Mouse (Mus musculus): ENCODE measurements around the gene Ccdc42.

Gene Ccdc42

DNA sequence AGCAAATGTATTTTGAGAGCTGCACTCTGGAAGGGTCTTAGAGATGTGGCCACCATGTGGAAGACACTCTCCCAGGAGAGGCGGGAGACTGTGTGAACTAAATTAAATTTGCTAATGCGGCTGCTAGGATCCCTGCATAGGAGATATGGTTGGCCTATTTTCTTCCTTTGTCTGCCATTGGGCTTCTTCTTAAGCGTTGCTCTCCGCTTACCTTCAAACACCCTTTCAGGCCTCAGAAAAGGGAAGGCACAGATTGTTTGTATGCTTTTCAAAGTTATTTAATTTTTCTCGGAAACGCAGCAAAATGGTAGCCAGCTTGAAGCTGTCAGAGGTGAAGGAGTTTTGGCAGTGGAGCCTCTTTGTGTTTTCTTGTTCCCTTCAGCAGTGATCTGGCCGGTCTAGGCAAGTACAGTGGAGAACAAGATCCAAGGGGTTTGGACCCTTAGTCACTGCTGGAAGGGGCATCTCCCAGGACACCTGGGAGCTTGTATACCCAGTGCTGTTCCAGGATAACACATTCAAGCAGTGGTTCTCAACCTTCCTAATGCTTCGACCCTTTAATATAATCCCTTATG lies 2.8 kb upstream of the Ccdc42 start:
- in situ Hi-C loops (cut with MboI, MseI), result loop anchor here (10.0 kb wide), 1 partner anchor 291 kb away; the partner anchor contains the start of gene Ndel1

- in situ Hi-C loops (cut with MboI, MseI), result loop anchor here (10.0 kb wide), 1 partner anchor 289 kb away; the partner anchor contains the start of gene Ndel1
These were observed 931 bp upstream of the Ccdc42 start for GRCm38 (mm10) chr11:68585890-68586289.

DNA sequence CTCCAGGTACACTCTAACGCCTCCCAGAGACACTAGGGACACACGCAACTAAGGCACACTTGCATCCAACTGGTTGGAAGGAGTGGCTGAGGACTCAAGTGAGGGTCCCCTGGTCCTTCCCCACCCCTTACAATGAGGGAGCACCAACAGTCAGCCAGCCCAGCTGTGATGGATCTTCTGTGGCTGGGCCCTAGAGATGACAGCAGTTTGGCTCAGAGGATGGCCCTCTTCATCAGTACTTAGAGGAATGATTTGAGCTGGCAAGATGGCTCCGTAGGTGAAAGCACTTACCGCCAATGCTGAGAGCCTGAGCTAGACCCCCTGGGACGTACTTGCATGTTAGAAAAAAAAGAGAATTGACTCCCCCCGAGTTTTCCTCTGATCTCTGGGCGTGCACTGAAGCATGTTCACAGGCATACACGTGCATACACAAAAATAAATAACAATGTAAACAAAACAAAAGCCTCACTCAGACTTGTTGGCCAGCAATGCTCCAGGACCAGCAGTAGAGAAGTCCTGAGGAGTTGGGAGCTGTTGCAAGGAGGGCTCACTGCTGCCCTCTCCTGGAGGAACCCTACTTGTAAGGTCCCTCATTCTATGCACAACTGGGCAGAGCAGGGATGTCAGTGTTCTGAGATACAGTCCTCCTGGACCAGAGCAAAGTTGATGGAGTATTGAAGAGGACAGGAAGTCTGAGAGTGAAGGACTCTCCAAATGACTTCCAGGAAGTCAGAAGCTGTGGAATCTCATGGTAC lies 2.4 kb downstream of the Ccdc42 start:
- in situ Hi-C loops (cut with MboI, MseI), result loop anchor here (10.0 kb wide), 1 partner anchor 286 kb away; the partner anchor contains the start of gene Ndel1

DNA sequence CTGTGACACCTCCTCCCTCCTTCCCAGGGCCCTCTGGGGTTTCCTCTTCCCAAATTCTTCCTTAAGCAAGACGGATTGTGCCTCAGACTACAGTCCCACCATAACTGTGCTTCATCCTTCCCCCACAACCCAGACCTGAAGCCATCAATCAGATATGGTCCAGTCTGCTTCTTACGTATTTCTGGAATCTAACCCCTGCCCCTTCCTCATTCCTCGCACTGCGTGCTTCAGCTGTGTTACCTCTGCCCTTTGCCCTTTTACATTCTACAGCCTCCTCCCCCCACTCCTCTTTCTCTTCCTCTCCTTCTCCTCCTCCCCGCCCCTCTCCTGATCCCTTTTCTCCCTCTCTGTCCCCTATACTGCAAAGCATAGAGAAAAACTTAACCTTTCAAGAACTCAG lies 4.9 kb downstream of the Ccdc42 start:
- in situ Hi-C loops (cut with MboI, MseI), result no loop called here

- in situ Hi-C loops (cut with MboI, MseI), result no loop called here
These were observed 6.4 kb downstream of the Ccdc42 start for GRCm38 (mm10) chr11:68593247-68593646.

DNA sequence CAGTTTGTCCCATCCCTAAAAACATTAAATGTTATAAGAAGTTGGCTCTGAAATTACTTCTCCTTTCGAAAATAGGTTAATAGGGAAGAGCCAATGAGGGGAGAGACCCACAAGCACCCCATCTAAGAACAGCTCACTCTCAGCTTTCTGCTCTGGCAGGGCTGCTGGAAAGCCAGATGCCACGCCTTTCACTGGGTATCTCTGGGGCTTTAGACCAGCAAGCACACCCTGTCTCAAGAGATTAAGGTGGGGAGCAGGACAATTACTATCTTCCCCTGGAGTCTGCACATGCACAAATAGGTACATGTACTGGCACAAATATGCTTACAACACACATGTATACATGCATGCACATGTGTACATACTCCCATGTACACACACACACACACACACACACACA lies 11.1 kb downstream of the Ccdc42 start:
- in situ Hi-C loops (cut with MboI, MseI), result no loop called here

GRCm38 (mm10) chr11:68600551-68601021 lies 13.8 kb downstream of the Ccdc42 start:
- in situ Hi-C loops (cut with MboI, MseI), result no loop called here

- in situ Hi-C loops (cut with MboI, MseI), result no loop called here
These were observed 14.7 kb downstream of the Ccdc42 start for GRCm38 (mm10) chr11:68601486-68601991.

- in situ Hi-C loops (cut with MboI, MseI), result no loop called here
These were observed 15.5 kb downstream of the Ccdc42 start for GRCm38 (mm10) chr11:68602200-68602931.

DNA sequence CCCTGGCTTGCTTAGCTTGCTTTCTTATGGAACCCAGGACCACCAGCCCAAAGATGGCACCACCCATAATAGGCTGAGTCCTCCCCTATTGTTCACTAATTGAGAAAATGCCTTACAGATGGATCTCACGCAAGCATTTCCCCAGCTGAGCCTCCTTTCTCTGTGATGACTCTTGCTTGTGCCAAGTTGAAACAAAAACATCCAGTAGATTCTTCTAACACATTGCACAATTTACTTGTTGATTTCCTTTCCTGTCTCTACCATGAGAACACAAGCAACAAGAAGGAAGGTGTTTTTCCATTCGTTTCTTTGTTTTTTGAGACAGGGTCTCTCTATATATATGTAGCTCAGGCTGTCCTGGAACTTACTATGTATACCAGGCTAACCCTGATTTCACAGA lies 20.2 kb downstream of the Ccdc42 start:
- in situ Hi-C loops (cut with MboI, MseI), result no loop called here

DNA sequence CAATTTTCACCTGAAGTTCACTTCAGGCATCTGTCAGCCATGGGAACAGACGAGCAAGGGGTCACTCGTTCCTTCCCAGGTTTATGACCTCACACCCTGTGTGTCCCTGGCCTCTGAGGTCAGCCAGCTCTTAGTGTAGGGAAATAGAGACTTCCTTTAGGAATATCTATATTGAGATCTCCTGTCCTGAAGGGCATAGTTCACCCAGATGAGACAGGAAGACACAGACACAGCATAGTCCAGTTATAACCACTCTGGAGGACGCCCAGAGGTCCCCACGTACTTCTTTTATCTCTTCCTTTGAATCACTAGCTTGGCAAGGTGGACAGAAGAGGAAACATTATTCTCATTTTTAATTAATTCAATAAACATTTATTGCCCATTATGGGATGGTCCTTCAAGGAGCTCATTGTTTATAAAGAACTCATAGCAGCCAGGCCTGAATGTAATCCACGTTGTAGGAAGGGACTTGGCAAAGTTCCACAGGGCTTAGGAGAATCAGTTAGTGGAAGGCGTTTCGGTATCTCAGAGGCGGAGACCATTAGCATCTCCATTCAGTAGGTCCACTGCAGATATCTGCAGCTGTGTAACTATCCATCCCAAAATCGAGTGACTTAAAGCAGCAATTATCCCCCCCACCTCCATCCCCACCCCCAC lies 23.2 kb downstream of the Ccdc42 start:
- in situ Hi-C loops (cut with MboI, MseI), result no loop called here

DNA sequence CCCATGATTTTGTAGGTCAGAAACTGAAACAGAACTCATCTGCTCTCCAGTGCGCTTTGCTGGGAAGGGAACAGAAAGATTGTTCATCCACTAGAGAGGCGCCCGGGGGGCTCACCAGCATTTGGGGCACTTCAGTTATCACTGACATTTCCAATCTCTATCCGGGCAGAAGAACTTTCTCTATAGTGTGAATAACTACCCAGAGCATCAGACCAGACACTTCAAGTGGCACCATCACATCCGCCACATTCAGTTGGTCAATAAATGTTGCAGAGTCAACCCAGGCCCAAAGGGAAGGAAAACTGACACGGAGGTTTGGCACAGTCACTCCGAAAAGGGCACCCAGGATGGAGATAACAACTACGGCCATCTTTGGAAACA lies 23.7 kb downstream of the Ccdc42 start:
- in situ Hi-C loops (cut with MboI, MseI), result no loop called here

- in situ Hi-C loops (cut with MboI, MseI), result no loop called here
These were observed 26.4 kb downstream of the Ccdc42 start for GRCm38 (mm10) chr11:68613071-68613711.

GRCm38 (mm10) chr11:68622751-68623150 lies 35.9 kb downstream of the Ccdc42 start:
- in situ Hi-C loops (cut with MboI, MseI), result no loop called here

DNA sequence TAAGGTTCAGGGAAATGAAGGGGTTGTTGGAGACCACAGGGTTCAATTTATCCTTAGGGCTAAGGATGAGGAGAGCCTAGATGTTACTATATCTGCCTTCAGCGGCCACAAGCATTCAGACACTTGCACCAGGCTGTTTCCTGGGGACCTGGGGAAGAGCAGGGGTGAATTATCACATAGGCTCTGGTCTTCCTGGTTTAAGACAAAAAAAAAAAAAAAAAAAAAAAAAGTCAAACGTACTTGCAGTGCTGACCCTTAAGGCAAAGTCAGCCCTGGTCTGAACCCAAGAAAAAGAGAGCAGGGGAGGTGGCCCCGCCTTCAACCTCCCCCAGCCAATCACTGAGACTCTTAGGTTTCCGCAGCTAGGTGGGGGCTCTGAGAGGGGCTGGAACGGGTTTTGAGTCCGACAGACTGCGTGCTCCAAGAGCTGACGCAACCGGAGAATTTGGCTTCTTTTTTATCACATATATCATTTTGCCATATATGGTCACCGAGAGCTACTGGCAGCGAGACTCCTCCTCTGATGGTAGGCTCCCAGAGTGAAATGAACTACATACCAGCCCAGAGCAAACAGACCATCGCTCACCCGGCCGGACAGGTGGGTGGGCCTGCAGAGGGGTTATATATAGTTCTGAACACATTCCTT lies 36.5 kb downstream of the Ccdc42 start:
- in situ Hi-C loops (cut with MboI, MseI), result no loop called here

- in situ Hi-C loops (cut with MboI, MseI), result no loop called here
These were observed 37.0 kb downstream of the Ccdc42 start for GRCm38 (mm10) chr11:68623871-68624258.

DNA sequence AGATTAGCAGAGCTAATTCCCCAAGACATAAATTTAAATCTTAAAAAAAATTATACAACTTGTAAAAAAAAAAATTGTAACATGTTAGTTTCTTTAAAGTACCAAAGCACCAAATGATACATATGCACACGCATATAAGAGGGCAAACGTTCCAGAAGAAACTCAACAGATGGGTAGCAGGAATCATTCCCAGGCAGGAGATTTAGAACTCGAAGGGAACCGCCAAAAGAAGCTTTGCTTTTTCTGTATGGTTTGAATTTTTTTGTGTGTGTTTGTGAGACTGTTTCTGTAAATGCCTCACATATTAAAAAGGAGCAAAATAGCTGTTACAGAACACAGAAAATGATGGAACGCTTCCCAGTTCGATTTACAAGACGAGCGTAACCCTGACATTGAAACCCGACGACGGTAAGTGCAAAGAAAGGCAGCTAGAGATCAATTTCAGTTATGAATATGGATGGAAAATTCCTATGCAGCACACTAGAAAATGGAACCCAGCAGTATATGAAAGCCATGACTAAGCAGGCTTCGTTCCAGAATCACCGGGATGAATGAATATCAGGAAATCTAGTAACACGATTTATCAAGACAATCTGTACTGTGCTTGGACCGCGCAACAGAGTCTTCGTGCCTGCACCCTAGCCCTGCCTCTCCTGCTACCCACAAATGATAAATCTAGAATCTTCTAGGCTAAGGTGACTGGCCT lies 44.9 kb downstream of the Ccdc42 start:
- in situ Hi-C loops (cut with MboI, MseI), result no loop called here

DNA sequence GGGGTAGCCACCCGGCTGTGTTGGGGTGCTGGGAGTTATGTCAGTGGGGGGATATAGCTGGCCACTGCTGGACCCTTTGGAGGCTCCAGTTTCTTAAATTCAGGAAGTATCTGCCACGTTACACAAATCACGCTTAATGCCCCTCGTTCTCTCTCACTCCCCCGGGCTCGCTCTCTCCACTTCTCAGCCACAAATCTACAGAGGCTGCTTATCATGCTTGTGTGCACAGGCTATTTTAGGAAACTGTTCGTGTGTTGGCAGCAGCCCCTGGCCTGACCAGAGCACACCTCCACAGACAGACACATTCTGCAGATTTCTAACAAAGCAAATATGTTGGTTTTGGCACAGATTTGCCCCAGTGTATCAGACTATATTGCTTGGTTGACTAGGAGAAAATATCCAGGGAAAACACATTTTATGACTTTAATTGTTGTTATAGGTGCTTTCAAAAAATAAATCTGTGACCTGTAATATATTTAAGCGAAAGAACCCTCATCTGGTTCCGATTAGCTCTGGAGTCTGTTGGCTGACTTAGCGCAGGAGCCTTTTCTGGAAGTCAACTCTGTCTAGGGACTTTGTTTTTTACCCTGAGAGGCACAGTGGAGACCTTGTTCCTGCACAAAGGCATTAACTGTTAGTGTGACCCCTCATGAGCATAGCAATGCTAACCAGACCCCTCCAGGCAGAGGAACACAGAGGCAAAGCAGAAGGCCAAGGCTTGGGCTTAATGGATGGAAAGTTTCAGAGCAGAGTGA lies 51.2 kb downstream of the Ccdc42 start:
- in situ Hi-C loops (cut with MboI, MseI), result no loop called here

DNA sequence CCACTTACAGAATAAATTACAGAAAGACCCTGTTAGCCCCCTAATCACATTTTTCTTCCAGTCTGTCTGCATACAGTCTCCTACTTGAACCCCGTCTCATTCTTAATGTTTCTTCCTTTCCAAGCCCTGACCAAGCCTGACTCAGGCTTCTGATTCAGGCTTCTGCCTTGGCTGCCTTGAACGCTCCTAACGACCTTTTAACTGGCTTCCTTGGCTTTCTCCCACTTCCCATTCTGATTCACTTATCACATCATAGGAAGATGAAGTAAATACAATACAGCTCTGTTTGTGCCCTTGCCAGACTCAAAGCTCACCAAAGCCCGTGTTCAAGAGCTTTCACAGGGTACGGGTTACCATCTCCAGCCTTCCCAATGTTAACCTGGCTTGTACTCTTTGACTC lies 54.5 kb downstream of the Ccdc42 start:
- in situ Hi-C loops (cut with MboI, MseI), result no loop called here

Measured in T-helper 1 cell (primary cell).